Mouse (Mus musculus) ES-E14 (cell line): ENCODE measurements around the gene Clp1.

ENCODE experiments used
- CHD2 ChIP-seq: IDR thresholded peaks from 2 replicates; pipeline ENCODE4 v1.6.1; 2014; ENCODE audit warnings: mild to moderate bottlenecking, low read depth, low read length, inconsistent platforms
- HCFC1 ChIP-seq: IDR thresholded peaks from 2 replicates; pipeline ENCODE4 v1.6.1; 2012; ENCODE audit warnings: low read length, inconsistent platforms, borderline replicate concordance; ENCODE audit not compliant: insufficient read depth
- MAFK ChIP-seq: IDR thresholded peaks from 2 replicates; pipeline ENCODE4 v1.6.1; 2014; ENCODE audit warnings: mild to moderate bottlenecking, low read depth, low read length, inconsistent platforms; ENCODE audit not compliant: insufficient read depth
- ZC3H11A ChIP-seq: IDR thresholded peaks from 2 replicates; pipeline ENCODE4 v1.6.1; 2012; ENCODE audit warnings: low read depth, mild to moderate bottlenecking, inconsistent platforms, low read length, borderline replicate concordance
- ZNF384 ChIP-seq: IDR thresholded peaks from 2 replicates; pipeline ENCODE4 v1.6.1; 2012; ENCODE audit warnings: low read depth, low read length, inconsistent platforms

DNA sequence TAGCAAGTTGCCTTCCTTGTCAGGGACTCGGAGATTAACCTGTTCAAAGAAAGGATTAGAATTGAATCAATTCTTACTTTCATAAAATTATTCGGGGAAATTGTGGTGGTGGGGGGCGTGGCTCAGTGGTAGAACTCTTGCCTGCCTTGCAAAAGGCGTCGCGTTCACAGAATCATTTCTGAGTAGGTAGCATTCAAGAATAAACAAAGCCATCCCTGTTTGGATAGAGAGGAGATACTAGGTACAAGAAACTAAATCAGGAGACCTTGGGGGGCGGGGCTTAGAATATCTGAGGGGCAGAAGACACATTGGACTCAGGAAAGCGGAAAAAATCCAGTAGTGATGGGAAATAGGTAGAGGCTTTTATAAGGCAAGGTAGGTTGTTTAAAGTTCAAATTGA lies 48.1 kb downstream of the Clp1 start, which contains the start of gene Tmx2:
- TF ChIP-seq MAFK (no peak), HCFC1 (no peak), CHD2 (no peak), ZNF384 (no peak), ZC3H11A (no peak)
